Mouse (Mus musculus) embryo, embryonic 10 days (tissue): Measurements from ENCODE around the gene Ildr2.

Experiments
- DNase-seq: peaks from one replicate; pipeline ENCODE4 v3.0.0-alpha.2; 2015; ENCODE audit warnings: low spot score

The Ildr2 gene

DNA sequence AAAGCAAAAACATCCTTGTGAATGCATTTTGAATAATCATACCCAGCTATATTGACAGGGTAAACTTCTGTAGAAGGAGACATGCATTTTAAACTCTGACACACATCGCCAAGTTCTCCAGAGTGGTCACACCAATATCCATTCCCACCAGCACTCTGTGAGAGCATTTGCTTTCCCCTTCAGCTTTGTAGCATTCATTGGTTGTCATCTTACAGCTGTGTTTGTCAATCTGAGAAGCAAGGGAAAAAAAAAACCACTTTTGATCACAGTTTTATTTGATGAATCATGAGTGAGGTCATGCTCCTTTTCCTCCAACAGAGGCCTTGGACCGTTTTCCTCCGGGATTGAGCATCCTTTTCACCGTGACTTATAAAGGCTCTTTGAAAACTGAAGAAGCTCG is 89.6 kb downstream of the Ildr2 start:
- no peak for DNase-seq

- peak; percentile 23 for DNase-seq
Observed at GRCm38 (mm10) chr1:166344300-166345077, 90.5 kb downstream of the Ildr2 start.

- no peak for DNase-seq
Observed at GRCm38 (mm10) chr1:166345602-166346001, 91.7 kb downstream of the Ildr2 start.

DNA sequence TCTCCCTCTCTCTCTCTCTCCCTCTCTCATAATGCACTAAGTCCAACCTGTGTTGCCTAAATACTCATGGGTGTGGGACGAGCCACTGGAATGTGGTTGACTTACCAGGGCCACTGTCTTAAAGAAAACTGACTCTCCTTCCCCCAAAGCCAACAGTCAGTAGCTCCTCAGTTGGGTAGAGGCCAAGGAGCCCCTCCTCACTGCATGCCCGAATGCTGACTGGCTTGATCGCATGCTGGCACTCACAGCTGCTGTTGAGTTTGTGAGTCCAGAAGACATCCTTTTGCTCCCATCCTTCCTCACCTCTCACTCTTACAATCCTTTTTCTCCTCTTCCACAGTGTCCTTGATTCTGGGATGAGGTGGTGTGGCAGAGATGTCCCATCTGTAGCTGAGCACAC is 93.0 kb downstream of the Ildr2 start:
- no peak for DNase-seq

GRCm38 (mm10) chr1:166349341-166349740 is 95.4 kb downstream of the Ildr2 start:
- peak; percentile 58 for DNase-seq

- DNase-seq = peak; percentile 54
Observed at GRCm38 (mm10) chr1:166349751-166350150, 95.8 kb downstream of the Ildr2 start.

DNA sequence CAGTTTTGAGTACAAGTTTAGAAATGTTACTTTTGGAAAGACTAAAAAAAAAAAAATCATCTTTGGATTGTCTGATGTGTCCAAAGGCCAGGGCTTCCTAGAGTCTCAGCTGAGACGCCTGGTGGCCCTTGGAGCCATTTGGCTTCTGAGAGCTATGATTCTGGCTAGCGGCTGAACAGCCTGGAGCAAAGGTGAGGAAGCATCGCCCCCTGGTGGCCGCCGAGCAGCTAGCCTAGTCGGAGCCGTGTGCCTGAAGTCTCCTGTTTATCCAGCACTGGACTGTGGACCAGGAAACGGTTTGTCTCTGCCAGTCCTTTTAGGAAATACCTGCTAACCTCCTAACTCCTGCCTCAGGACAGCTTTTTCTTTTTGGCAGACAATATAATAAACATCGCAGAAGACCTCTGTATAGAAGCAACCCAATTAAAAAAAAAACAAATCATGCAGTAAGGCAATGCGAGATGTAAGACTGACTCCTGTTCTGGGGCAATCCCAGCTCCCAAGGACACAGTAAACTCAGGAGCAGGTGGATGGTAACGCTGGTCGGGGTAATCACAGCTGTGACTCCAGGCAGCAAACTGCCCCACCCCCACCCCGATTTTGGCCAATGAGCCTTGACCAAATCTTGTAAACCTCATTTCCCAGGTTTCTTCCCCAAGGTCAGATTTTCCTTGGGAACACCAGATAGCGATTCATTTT is 106.4 kb downstream of the Ildr2 start:
- DNase-seq = peak; percentile 93

- no peak for DNase-seq
Observed at GRCm38 (mm10) chr1:166360896-166361295, 107.0 kb downstream of the Ildr2 start.

- no peak for DNase-seq
Observed at GRCm38 (mm10) chr1:166361842-166362241, 107.9 kb downstream of the Ildr2 start.

DNA sequence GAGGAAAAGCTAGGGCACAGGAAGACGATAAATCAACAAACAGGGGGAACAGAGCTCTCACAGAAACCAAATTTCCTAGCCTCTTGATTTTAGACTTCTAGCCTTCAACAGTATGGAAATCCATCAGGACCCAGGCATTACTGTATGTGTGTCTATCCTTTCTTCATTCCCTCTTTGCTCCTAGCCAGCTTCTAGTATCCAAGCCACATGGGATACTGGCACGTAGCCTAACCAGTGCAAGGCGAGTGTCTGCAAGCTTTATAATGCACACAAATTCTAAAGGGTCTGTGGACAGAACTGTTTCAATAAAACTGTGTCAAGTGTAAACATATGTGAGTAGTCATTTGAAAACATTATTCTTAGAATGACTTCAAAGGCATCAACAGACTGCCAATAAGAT is 108.7 kb downstream of the Ildr2 start:
- DNase-seq = no peak

DNA sequence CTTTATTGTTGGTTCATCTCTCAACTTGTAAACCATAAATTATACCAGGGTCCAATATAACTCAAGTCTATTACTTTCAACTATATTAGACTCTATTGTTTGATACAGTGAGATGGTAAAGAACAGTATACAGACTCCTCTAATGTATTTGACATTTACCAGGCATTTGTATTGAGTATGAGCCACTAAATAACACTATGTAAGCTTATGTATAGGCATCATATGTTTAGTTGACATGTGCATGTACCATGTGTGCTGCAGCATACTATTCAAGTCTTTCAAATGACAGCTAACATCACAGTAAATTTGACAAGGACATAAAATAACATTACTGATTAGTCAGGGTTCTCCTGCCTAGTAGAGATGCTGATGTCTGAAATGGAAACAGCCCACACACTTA is 109.2 kb downstream of the Ildr2 start:
- DNase-seq = no peak
